Mouse (Mus musculus): Measurements from ENCODE around the gene Npepps.
A peak's percentile ranks its signal among the peaks of the same experiment; 100 is the strongest.
"Not testable (repeated sequence)": the region's sequence is repeated elsewhere in the genome, so short reads cannot be mapped to it uniquely, and the experiment has no call there.

Gene Npepps

GRCm38 (mm10) chr11:97229396-97229795 lies 51.0 kb downstream of the Npepps start:
- DNase-seq, result no peak

GRCm38 (mm10) chr11:97228985-97229384 lies 51.5 kb downstream of the Npepps start:
- DNase-seq, result no peak

GRCm38 (mm10) chr11:97226131-97226530 lies 54.3 kb downstream of the Npepps start:
- DNase-seq, result no peak

- no peak for DNase-seq
Observed at GRCm38 (mm10) chr11:97223485-97223884, 57.0 kb downstream of the Npepps start.

- no peak for DNase-seq
Observed at GRCm38 (mm10) chr11:97221611-97222010, 58.8 kb downstream of the Npepps start.

GRCm38 (mm10) chr11:97220211-97220610 lies 60.2 kb downstream of the Npepps start:
- no peak for DNase-seq

GRCm38 (mm10) chr11:97214411-97214810 lies 66.0 kb downstream of the Npepps start:
- DNase-seq, result no peak

- no peak for DNase-seq
Observed at GRCm38 (mm10) chr11:97210728-97211400, 69.6 kb downstream of the Npepps start.

GRCm38 (mm10) chr11:97207011-97207422 lies 73.4 kb downstream of the Npepps start:
- DNase-seq, result no peak

GRCm38 (mm10) chr11:97199519-97199918 lies 80.9 kb downstream of the Npepps start:
- no peak for DNase-seq

- peak; percentile 84 for DNase-seq
Observed at GRCm38 (mm10) chr11:97198601-97199000, 81.8 kb downstream of the Npepps start.

- no peak for DNase-seq
Observed at GRCm38 (mm10) chr11:97197021-97197420, 83.4 kb downstream of the Npepps start.

GRCm38 (mm10) chr11:97196541-97196940 lies 83.9 kb downstream of the Npepps start:
- no peak for DNase-seq

GRCm38 (mm10) chr11:97192621-97192951 lies 87.9 kb downstream of the Npepps start:
- no peak for DNase-seq

- DNase-seq, result no peak
Observed at GRCm38 (mm10) chr11:97191915-97192620, 88.4 kb downstream of the Npepps start.

- no peak for DNase-seq
Observed at GRCm38 (mm10) chr11:97190992-97191391, 89.4 kb downstream of the Npepps start.

GRCm38 (mm10) chr11:97189645-97190044 lies 90.8 kb downstream of the Npepps start:
- not testable (repeated sequence) for DNase-seq

- peak; percentile 22 for DNase-seq
Observed at GRCm38 (mm10) chr11:97189231-97189630, 91.2 kb downstream of the Npepps start.

- DNase-seq, result no peak
Observed at GRCm38 (mm10) chr11:97188643-97188955, 91.8 kb downstream of the Npepps start.

GRCm38 (mm10) chr11:97187764-97188642 lies 92.4 kb downstream of the Npepps start, which contains the start of gene Kpnb1:
Gene Kpnb1, minus strand, starts transcription at chr11:97187881.
- peak; percentile 96 for DNase-seq

GRCm38 (mm10) chr11:97186947-97187763 lies 93.3 kb downstream of the Npepps start:
- DNase-seq, result peak; percentile 98

- no peak for DNase-seq
Observed at GRCm38 (mm10) chr11:97185704-97186614, 94.5 kb downstream of the Npepps start.

Measured in thymus, postnatal 4 days (tissue).